Mouse (Mus musculus) hindbrain, embryonic 14.5 days (tissue): ENCODE data around the gene Tceanc2. TPM values are rescaled to one million over a fixed set of nuclear protein-coding genes. Genes with fewer than 3 reads are reported as not detected.
A peak's percentile ranks its signal among the peaks of the same experiment; 100 is the strongest.

Experiments
- ATAC-seq: fragments of 200-750 bp; cut with Nextera tagmentation; 2 replicates; pipeline ENCODE4 v1.8.0; 2017; ENCODE audit warnings: moderate number of reproducible peaks, mild to moderate bottlenecking, moderate TSS enrichment, moderate library complexity; ENCODE audit not compliant: low FRiP score
- DNase-seq: peaks from one replicate; pipeline ENCODE4 v3.0.0-alpha.2; 2015; ENCODE audit warnings: low spot score
- H3K27ac ChIP-seq: fragments of 300-500 bp; sonication (generic); 2 replicates; pipeline ENCODE4 v1.5.1; 2014; ENCODE audit warnings: mild to moderate bottlenecking, moderate library complexity
- H3K27me3 ChIP-seq: fragments of 300-500 bp; sonication (generic); 2 replicates; pipeline ENCODE4 v1.6.1; 2014; ENCODE audit warnings: mild to moderate bottlenecking, low read length, mixed read lengths; ENCODE audit not compliant: control insufficient read depth, insufficient read depth
- H3K36me3 ChIP-seq: fragments of 300-500 bp; sonication (generic); replicated peaks from 2 replicates; pipeline ENCODE4 v1.6.1; 2014; ENCODE audit not compliant: control insufficient read depth, insufficient read depth
- H3K4me1 ChIP-seq: fragments of 300-500 bp; sonication (generic); replicated peaks from 2 replicates; pipeline ENCODE4 v1.6.1; 2014; ENCODE audit warnings: antibody characterized with exemption, low read length, mixed read lengths; ENCODE audit not compliant: control insufficient read depth, insufficient read depth
- H3K4me2 ChIP-seq: fragments of 300-500 bp; sonication (generic); replicated peaks from 2 replicates; pipeline ENCODE4 v1.6.1; 2014; ENCODE audit warnings: mild to moderate bottlenecking, moderate library complexity
- H3K4me3 ChIP-seq: fragments of 300-500 bp; sonication (generic); replicated peaks from 2 replicates; pipeline ENCODE4 v1.5.1; 2014; ENCODE audit warnings: mild to moderate bottlenecking, low read length
- H3K9ac ChIP-seq: fragments of 300-500 bp; sonication (generic); 2 replicates; pipeline ENCODE4 v1.6.1; 2014
- H3K9me3 ChIP-seq: fragments of 300-500 bp; sonication (generic); 2 replicates; pipeline ENCODE4 v1.6.1; 2016; ENCODE audit warnings: low read length; ENCODE audit not compliant: control insufficient read depth
- WGBS: fragments of 180-500 bp; shearing (Covaris S2); extraction: QIAGEN DNeasy Blood & Tissue Kit; methylation state at CpG from one replicate; pipeline ENCODE4 v1.1.7; 2014; 5-methylcytosine and 5-hydroxymethylcytosine counted together
- polyA plus RNA-seq: library from polyadenylated mRNA; unstranded; fragments of >200 nt; fragmentation: Nextera tagmentation; extraction: Ambion mirVana; gene quantifications from 2 replicates; pipeline ENCODE4 v1.2.1, GENCODE M21; 2014

The Tceanc2 gene
- polyA plus RNA-seq, 1 experiment from 2014 or later, result 22.9 TPM

DNA sequence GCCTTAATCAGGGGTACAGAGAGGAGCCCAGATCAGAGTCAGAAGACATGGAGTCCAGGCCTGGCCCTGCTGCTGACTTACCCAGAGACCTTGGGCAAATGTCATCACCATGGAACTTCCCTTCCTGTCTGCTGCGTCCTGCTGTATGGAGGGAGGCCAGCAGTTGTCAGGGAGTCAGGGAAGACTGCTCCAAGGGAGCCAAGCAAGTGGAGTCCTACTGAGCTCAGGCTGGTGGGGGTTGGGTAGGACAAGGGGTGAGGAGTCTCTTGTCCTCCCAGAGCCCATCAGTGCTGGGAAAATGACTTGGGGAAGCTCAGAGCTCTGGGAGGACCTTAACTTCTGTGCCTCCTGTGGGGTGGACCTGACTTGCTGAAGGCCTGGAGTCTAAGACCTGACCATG, 94.6 kb downstream of the Tceanc2 start:
- Histone ChIP-seq H3K36me3 (no peaks in the 10 kb centered on the region), H3K4me2 (no peak overlapping the region; the same call in 1 of the 2 replicates), H3K9ac (no peak overlapping the region), H3K27me3 (no peaks in the 10 kb centered on the region), H3K4me1 (peaks cover 15% of the 10 kb centered on the region), H3K4me3 (no peak overlapping the region), H3K27ac (peak overlapping the region; percentile 75), H3K9me3 (no peaks in the 10 kb centered on the region)
- 0% methylated on average over 1 of the region's 1 CpGs for WGBS
- DNase-seq, result no peak
- ATAC-seq, result peak; percentile 44

Other genes starting within 250 kb of the Tceanc2 start
- gene Mrpl37, start 112.2 kb downstream of the Tceanc2 start, polyA plus RNA-seq, result 86.2 and 89.8 TPM in 2 replicates
- gene Cyb5rl, start 112.1 kb downstream of the Tceanc2 start, polyA plus RNA-seq, result 2.7 and 4.8 TPM in 2 replicates
- not detected in 2 replicates for gene Cdcp2, start 82.2 kb downstream of the Tceanc2 start, polyA plus RNA-seq
- 391 and 398 TPM in 2 replicates for gene Tmem59, start 717 bp downstream of the Tceanc2 start, polyA plus RNA-seq
- gene Ldlrad1, start 30.1 kb upstream of the Tceanc2 start, polyA plus RNA-seq, result not detected in 2 replicates
- gene Lrrc42, start 74.4 kb upstream of the Tceanc2 start, polyA plus RNA-seq, result 54.1 and 57.1 TPM in 2 replicates
- 37.3 and 46.1 TPM in 2 replicates for gene Hspb11, start 74.5 kb upstream of the Tceanc2 start, polyA plus RNA-seq
- gene Dio1, start 128.1 kb upstream of the Tceanc2 start, polyA plus RNA-seq, result not detected in 2 replicates
- 65.7 and 69.0 TPM in 2 replicates for gene Yipf1, start 135.2 kb upstream of the Tceanc2 start, polyA plus RNA-seq
- gene Ndc1, start 188.7 kb upstream of the Tceanc2 start, polyA plus RNA-seq, result 22.3 and 23.6 TPM in 2 replicates